Mouse (Mus musculus) spleen, embryonic (tissue): ENCODE results near the gene Gapdh.

Source experiments
- CTCF ChIA-PET: fragments of 350-600 bp; sonication (Branson Sonifier 250); formaldehyde crosslinking; loops from one replicate; lab custom pipeline; 2022; lab: Charles Lee

Gapdh gene

GRCm38 (mm10) chr6:125170194-125170593 is 3.9 kb upstream of the Gapdh start:
- CTCF ChIA-PET = interaction anchor here (0.6 kb wide), 1 partner anchor 254 kb away, joined by 3 read pairs; no protein-coding TSS in a partner anchor

- CTCF ChIA-PET = no interaction called here
Measured at GRCm38 (mm10) chr6:125168086-125168485, 1.8 kb upstream of the Gapdh start.

GRCm38 (mm10) chr6:125166861-125167650 is 789 bp upstream of the Gapdh start:
- CTCF ChIA-PET = no interaction called here

- CTCF ChIA-PET = interaction anchor here (0.5 kb wide), 1 partner anchor 436 kb away, joined by 3 read pairs; no protein-coding TSS in a partner anchor
Measured at GRCm38 (mm10) chr6:125165328-125165891, 857 bp downstream of the Gapdh start.

- CTCF ChIA-PET = no interaction called here
Measured at GRCm38 (mm10) chr6:125164672-125165327, 1.5 kb downstream of the Gapdh start.

GRCm38 (mm10) chr6:125163801-125164657 is 2.2 kb downstream of the Gapdh start:
- CTCF ChIA-PET = no interaction called here

- CTCF ChIA-PET = interaction anchor here (1.5 to 1.8 kb wide), 2 partner anchors 62 to 109 kb away, joined by 4 to 6 read pairs; no protein-coding TSS in a partner anchor
Measured at GRCm38 (mm10) chr6:125162615-125163305, 3.5 kb downstream of the Gapdh start.

- CTCF ChIA-PET = interaction anchor here (0.6 to 1.8 kb wide), 3 partner anchors 63 to 109 kb away, joined by 3 to 6 read pairs (median 4); no protein-coding TSS in a partner anchor
Measured at GRCm38 (mm10) chr6:125161971-125162370, 4.3 kb downstream of the Gapdh start.

GRCm38 (mm10) chr6:125160854-125161760 is 5.2 kb downstream of the Gapdh start:
- CTCF ChIA-PET = interaction anchor here (0.6 to 1.8 kb wide), 3 partner anchors 64 to 114 kb away, joined by 3 to 4 read pairs (median 3); no protein-coding TSS in a partner anchor

- CTCF ChIA-PET = interaction anchor here (1.0 to 1.1 kb wide), 2 partner anchors 112 to 114 kb away, joined by 3 read pairs; no protein-coding TSS in a partner anchor
Measured at GRCm38 (mm10) chr6:125160558-125160853, 5.8 kb downstream of the Gapdh start.

GRCm38 (mm10) chr6:125159773-125160557 is 6.3 kb downstream of the Gapdh start:
- CTCF ChIA-PET = interaction anchor here (1.0 kb wide), 1 partner anchor 112 kb away, joined by 3 read pairs; no protein-coding TSS in a partner anchor

- CTCF ChIA-PET = no interaction called here
Measured at GRCm38 (mm10) chr6:125158944-125159492, 7.2 kb downstream of the Gapdh start.

- CTCF ChIA-PET = interaction anchor here (0.7 kb wide), 1 partner anchor 24 kb away, joined by 3 read pairs; no protein-coding TSS in a partner anchor
Measured at GRCm38 (mm10) chr6:125156903-125157614, 9.2 kb downstream of the Gapdh start.

- CTCF ChIA-PET = no interaction called here
Measured at GRCm38 (mm10) chr6:125156491-125156890, 9.8 kb downstream of the Gapdh start.

GRCm38 (mm10) chr6:125155262-125155661 is 11.0 kb downstream of the Gapdh start:
- CTCF ChIA-PET = no interaction called here

GRCm38 (mm10) chr6:125154550-125154949 is 11.7 kb downstream of the Gapdh start:
- CTCF ChIA-PET = no interaction called here

- CTCF ChIA-PET = no interaction called here
Measured at GRCm38 (mm10) chr6:125153682-125154081, 12.6 kb downstream of the Gapdh start.

GRCm38 (mm10) chr6:125153018-125153389 is 13.3 kb downstream of the Gapdh start:
- CTCF ChIA-PET = no interaction called here
